Mouse (Mus musculus) lung, adult 2 months (tissue): ENCODE results near the gene Ttc21b.

Experiments used
- CTCF ChIP-seq: fragments of 200-500 bp; IDR thresholded peaks from 2 replicates; pipeline ENCODE4 v1.5.1; 2011; ENCODE audit warnings: mild to moderate bottlenecking, low read length, control low read depth; ENCODE audit not compliant: insufficient read depth
- POLR2A ChIP-seq: fragments of 200-500 bp; IDR thresholded peaks from 2 replicates; pipeline ENCODE4 v1.6.1; 2011; ENCODE audit warnings: low read depth, mild to moderate bottlenecking, control low read depth, low read length, borderline replicate concordance; ENCODE audit errors: extremely low read depth

DNA sequence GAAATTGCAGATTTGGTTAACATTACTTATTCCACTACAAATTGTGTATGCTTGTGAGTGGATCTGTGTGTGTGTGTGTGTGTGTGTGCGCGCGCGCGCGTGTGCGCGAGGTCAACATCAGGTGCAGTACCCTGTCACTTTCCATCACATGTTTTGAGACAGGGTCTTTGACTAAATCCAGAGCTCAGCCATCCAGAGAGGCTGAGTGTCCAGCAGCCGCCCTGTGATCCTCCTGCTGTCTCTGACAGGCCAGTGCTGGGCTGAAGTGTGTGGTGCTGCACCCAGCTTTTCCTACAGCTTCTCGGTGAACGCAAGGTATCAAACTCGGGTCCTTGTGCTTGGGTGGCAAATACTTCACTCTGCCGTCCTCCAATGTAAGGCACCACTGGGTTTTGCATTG lies 47.1 kb downstream of the Ttc21b start:
- TF ChIP-seq CTCF (no peak), POLR2A (no peak)
